Mouse (Mus musculus): ENCODE data around the gene Zyg11a. TPM values are rescaled to one million over a fixed set of nuclear protein-coding genes. Genes with fewer than 3 reads are reported as not detected.

Gene Zyg11a
- 0.05 TPM for polyA plus RNA-seq (2021)

DNA sequence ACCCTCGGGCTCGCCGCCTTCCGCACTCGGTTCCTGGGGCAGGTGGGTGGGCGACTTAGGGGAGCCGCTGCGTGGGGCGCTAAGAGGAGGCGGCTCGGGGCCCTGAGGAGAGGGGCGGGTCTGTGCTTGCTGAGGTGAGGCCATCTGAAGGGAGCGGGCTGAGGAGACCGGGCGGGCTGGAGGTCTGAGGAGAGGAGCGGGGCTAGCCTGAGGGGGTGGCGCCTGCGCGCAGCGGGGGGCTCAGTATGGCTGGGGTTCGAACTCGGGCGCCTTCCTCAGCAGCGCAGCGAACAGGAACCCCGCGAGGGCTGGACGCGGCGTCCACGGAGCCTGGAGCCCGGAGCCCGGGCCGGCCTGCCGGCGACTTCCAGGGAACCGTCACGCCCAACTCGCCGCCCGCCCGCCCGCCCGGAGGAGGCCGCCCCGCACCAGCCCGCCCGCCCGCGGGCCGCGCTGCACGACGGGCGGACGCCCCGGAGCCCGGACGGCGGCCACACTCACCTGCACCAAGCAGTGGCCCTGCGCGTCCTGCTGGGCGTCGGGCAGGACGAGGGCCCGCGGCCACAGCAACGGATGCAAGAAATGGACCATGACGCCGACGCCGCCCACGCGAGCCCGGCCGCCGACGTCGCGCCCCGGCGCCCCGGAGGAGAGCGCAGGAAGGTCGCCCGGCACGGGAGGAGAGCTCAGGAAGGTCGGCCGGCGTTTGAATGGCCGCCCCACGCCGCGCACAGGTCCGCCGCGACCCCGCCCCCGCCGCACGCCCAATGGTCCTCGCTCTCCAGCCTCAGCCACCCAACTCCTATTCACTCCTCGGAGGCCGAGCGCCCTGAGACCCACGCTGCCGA is at the start of gene Zyg11a:
TSS of gene Zyg11a (minus strand) at position 717 of the 848 bp plus-strand sequence.
- ATAC-seq = no peak
- DNase-seq (ENCODE audit: low read depth, low spot score) = no peak
- in situ Hi-C loops (cut with MboI; ENCODE audit: low pct_unique_long_range_greater_than_20kb) = no loop called here
- ChIA-PET POLR2A (no interaction called here), CTCF (no interaction called here)
- no peak for TF ChIP-seq CTCF (IDR thresholded peaks at IDR 0.05)
- H3K27me3 ChIP-seq = no peaks in the 10 kb centered on the region

DNA sequence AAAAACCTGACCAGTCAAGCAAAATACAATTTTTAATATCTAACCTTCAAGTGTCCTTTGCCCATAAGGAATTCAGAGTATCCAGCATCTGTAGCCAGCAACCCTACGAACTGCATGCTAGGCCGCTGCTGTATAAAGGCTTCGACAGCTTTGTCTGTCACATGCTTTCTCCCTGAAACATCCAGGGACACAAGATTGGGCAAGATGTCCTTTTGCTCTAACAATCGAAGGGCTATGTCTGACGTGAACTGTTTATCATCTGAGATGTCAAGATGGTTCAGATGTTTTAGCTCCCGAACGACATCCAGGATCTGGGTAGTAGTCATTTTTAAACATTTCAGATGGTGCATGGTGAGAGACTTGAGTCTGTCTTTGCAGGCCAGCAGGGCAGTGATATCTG is 47.9 kb upstream of the Zyg11a start:
- DNase-seq (ENCODE audit: low read depth, low spot score) (no peak), ATAC-seq (no peak)
- ChIA-PET POLR2A (no interaction called here), CTCF (interaction anchor here (1.2 kb wide), 1 partner anchor 27 kb away, joined by 3 read pairs; no protein-coding TSS in a partner anchor)
- no peaks in the 10 kb centered on the region for H3K27me3 ChIP-seq
- in situ Hi-C loops (cut with MboI; ENCODE audit: low pct_unique_long_range_greater_than_20kb) = no loop called here
- TF ChIP-seq CTCF (IDR thresholded peaks at IDR 0.05) = no peak

DNA sequence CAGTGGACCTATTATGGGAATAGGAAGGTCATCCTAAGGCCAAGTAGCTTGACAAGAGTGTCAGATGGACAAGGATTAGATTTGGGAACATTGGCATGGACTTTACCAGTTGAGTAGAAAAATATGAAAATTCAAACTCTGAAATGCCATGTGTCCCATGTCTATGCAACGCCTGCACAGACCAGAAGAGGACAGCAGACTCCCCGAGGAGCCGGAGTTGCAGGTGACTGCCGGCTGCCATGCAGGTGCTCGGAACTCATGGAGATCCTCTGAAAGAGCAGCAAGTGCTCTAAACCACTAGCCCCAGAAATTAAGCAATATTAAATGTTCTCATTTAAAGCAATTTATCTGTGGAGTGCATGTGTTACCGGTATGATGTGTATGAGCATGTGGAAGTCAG is 35.5 kb upstream of the Zyg11a start:
- POLR2A ChIA-PET = no interaction called here
- DNase-seq (ENCODE audit: low read depth, low spot score) (no peak), ATAC-seq (no peak)
- no peaks in the 10 kb centered on the region for H3K27me3 ChIP-seq
- in situ Hi-C loops (cut with MboI; ENCODE audit: low pct_unique_long_range_greater_than_20kb) = no loop called here
- peak; percentile 56 for TF ChIP-seq CTCF (IDR thresholded peaks at IDR 0.05)
- CTCF ChIA-PET = no interaction called here

DNA sequence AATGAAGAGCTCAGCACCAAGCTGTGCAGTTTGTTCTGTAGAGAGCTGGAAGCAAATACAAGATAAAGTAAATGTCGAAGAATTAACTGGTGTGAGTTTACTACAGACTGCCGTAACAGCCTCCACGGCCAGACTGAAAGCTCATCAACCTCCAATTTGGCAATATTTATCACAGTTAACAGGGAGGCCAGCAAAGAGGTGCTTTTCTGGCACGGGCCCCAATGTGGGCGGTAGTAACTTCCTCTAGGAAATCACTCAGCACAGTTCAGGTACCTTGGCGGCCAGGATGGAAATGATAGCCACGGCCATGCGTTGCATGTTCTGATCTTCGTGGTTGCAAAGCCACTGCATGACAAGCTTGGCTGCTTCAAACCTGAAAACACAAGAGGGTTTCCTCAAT is 32.7 kb upstream of the Zyg11a start:
- DNase-seq (ENCODE audit: low read depth, low spot score) (no peak), ATAC-seq (no peak)
- no peaks in the 10 kb centered on the region for H3K27me3 ChIP-seq
- in situ Hi-C loops (cut with MboI; ENCODE audit: low pct_unique_long_range_greater_than_20kb) = no loop called here
- ChIA-PET CTCF (interaction anchor here (2.6 kb wide), 1 partner anchor 76 kb away, joined by 6 read pairs; no protein-coding TSS in a partner anchor), POLR2A (no interaction called here)
- no peak for TF ChIP-seq CTCF (IDR thresholded peaks at IDR 0.05)

DNA sequence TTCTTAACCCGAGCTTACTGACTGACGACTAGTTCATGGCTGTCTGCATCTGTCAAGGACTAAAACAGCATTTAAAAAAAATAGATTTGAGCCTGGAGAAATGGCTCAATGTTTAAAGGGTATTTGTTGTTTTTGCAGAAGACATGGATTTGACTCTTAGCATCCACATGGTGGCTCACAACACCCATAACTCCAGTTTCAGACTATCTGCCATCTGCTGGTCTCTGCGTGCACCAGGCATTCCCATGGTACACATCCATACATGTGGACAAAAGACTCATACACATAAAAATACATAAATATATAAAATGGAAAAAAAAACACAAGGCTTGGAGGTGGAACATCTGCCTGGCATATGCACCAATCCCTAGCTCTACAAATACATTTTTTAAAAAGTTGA is 31.5 kb upstream of the Zyg11a start:
- in situ Hi-C loops (cut with MboI; ENCODE audit: low pct_unique_long_range_greater_than_20kb) = no loop called here
- no peak for TF ChIP-seq CTCF (IDR thresholded peaks at IDR 0.05)
- ChIA-PET CTCF (interaction anchor here (1.1 kb wide), 1 partner anchor 29 kb away, joined by 3 read pairs; no protein-coding TSS in a partner anchor), POLR2A (no interaction called here)
- ATAC-seq (no peak), DNase-seq (ENCODE audit: low read depth, low spot score) (no peak)
- H3K27me3 ChIP-seq = no peaks in the 10 kb centered on the region

DNA sequence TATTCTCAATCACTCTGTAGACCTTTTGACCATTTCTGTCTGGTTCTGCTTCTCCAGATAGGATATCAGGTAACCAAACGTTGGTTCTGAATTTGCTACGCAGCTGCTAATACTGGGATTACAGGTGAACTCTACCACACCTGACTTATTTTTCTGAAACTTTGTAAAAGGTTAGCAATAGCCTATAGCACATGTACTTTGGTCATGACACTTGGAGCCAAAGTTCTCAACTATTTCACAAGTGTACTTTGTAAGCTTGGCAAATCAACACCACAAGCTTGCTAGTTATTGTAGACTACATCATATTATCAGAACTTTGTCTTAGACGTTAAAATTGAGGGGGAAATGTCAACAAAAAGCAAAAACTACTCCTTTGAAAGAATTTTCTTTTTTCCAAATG is 15.8 kb upstream of the Zyg11a start:
- in situ Hi-C loops (cut with MboI; ENCODE audit: low pct_unique_long_range_greater_than_20kb) = no loop called here
- ChIA-PET POLR2A (no interaction called here), CTCF (no interaction called here)
- TF ChIP-seq CTCF (IDR thresholded peaks at IDR 0.05) = no peak
- ATAC-seq (no peak), DNase-seq (ENCODE audit: low read depth, low spot score) (no peak)
- H3K27me3 ChIP-seq = no peaks in the 10 kb centered on the region

DNA sequence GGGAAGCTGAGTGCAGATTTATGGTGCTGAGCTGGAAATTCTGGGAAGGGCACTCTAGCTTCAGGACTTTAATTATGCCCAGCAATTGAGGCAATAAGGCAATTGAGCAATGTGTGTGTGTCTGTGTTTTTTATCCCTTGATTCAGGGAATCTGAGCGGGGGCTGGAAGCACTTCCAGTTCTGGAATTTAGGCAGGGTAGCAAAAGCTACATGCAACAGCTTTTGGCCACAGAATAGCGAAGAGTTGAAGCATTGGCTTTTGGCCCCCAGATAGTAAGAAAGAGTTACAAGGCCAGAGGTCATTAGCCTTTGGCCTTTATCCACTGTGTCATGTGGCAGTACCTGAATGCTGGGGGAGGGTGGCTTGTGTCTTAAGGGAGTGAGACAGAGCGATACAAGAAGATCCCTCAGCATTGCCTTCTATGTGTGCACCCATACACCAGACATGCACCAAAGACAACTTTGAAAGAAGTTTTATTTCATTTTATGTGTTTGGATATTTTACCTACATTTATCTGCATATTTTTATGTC is 7.6 kb upstream of the Zyg11a start:
- CTCF ChIA-PET = no interaction called here
- no peak for ATAC-seq

DNA sequence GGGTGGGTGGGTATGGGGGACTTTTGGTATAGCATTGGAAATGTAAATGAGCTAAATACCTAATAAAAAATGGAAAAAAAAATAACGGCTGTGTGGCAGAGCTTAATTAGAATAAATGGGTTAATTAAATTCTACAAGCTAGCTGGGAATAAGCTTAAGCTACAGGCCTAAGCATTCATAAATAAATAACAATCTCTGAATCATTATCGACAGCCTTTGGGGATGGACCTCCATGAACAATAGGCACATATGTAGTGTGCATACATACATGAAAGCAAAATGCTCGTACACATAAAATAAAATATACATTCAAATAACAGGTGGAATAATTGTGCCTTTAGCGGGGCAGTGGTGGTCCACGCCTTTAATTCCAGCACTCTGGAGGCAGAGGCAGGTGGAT is 4.7 kb upstream of the Zyg11a start:
- ChIA-PET POLR2A (no interaction called here), CTCF (no interaction called here)
- TF ChIP-seq CTCF (IDR thresholded peaks at IDR 0.05) = no peak
- DNase-seq (ENCODE audit: low read depth, low spot score) = no peak
- no peak for ATAC-seq
- no peaks in the 10 kb centered on the region for H3K27me3 ChIP-seq
- in situ Hi-C loops (cut with MboI; ENCODE audit: low pct_unique_long_range_greater_than_20kb) = no loop called here

More for the DNA sequence above, 7.6 kb upstream of the Zyg11a start:
- no peak for DNase-seq (ENCODE audit: low read depth, low spot score)
- in situ Hi-C loops (cut with MboI; ENCODE audit: low pct_unique_long_range_greater_than_20kb) = no loop called here
- POLR2A ChIA-PET = no interaction called here
- H3K27me3 ChIP-seq = no peaks in the 10 kb centered on the region
- no peak for TF ChIP-seq CTCF (IDR thresholded peaks at IDR 0.05)

DNA sequence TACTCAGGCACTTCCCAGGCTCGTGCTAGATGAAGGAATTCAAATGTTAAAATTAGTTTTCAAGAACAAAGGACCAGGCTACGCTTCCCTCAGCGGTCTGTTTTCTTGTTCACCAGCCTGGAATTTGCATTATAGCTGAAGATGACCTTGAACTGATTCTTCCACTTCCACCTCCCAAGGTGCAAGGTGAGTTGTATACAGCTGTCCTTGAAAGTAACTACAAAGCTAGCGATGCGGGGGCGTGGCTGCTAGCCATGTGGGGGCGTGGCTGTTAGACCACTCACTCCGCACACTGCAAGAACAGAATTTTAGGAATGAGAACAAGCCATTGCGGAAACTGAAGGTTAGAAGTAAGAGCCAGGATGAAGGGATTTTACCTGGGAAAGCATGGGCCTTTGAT is 1.2 kb upstream of the Zyg11a start:
- in situ Hi-C loops (cut with MboI; ENCODE audit: low pct_unique_long_range_greater_than_20kb) = no loop called here
- TF ChIP-seq CTCF (IDR thresholded peaks at IDR 0.05) = no peak
- CTCF ChIA-PET = no interaction called here
- ATAC-seq (no peak), DNase-seq (ENCODE audit: low read depth, low spot score) (no peak)
- POLR2A ChIA-PET = no interaction called here
- H3K27me3 ChIP-seq = no peaks in the 10 kb centered on the region

DNA sequence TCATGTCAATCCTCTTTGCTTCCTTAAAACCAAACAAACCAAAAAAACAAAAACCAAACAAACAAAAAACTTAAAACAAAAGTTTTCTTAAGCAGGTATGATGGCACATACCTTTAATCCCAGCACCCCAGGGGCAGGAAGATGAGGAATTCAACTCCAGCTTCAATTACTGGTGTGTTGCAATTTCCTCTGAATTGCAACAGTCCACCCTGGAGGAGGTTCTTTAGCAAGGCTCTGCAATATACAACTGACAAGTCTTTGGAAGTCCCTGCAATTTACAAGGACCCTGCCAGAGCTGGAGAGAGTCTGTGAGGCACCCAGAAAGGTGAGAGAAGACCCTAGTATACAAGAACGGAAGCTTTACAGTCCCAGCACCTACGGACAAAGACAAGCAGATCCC is 4.8 kb downstream of the Zyg11a start:
- CTCF ChIA-PET = no interaction called here
- no peak for TF ChIP-seq CTCF (IDR thresholded peaks at IDR 0.05)
- in situ Hi-C loops (cut with MboI; ENCODE audit: low pct_unique_long_range_greater_than_20kb) = no loop called here
- DNase-seq (ENCODE audit: low read depth, low spot score) = no peak
- ATAC-seq = no peak
- H3K27me3 ChIP-seq = no peaks in the 10 kb centered on the region
- POLR2A ChIA-PET = no interaction called here

DNA sequence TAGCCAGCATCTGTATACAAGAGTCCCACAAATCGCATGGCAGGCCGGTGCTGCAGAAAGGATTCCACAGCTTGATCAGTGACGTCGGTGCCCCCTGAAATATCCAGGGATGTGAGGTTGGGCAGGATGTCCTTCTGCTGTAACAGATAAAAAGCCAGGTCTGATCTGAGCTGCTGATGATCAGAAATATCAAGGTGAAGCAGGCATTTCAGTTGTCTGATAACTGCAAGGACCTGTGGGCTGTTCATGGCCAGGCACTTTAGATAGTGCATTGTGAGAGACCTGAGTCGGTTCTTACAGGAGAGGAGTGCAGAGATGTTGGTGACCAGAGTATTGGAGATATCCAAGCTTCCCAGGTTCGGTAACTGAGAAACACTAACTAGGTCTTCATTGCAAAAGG is 13.2 kb downstream of the Zyg11a start:
- H3K27me3 ChIP-seq = no peaks in the 10 kb centered on the region
- POLR2A ChIA-PET = interaction anchor here (1.2 kb wide), 1 partner anchor 11 kb away, joined by 5 read pairs; no protein-coding TSS in a partner anchor
- CTCF ChIA-PET = no interaction called here
- in situ Hi-C loops (cut with MboI; ENCODE audit: low pct_unique_long_range_greater_than_20kb) = no loop called here
- DNase-seq (ENCODE audit: low read depth, low spot score) (no peak), ATAC-seq (no peak)
- no peak for TF ChIP-seq CTCF (IDR thresholded peaks at IDR 0.05)

All from Patski (cell line).